Mouse (Mus musculus) small intestine, adult 2 months (tissue): ENCODE measurements around the gene Dnm2.

Experiments used
- CTCF ChIP-seq: fragments of 200-500 bp; IDR thresholded peaks from 2 replicates; pipeline ENCODE4 v1.5.1; 2012; ENCODE audit warnings: low read depth, mild to moderate bottlenecking, control low read depth, inconsistent platforms, low read length, moderate library complexity, mixed read lengths; ENCODE audit not compliant: insufficient replicate concordance, insufficient read length; ENCODE audit errors: extremely low read depth
- POLR2A ChIP-seq: fragments of 200-500 bp; IDR thresholded peaks from 2 replicates; pipeline ENCODE4 v1.6.1; 2012; ENCODE audit warnings: low read depth, mild to moderate bottlenecking, control low read depth, inconsistent platforms, low read length, moderate library complexity

DNA sequence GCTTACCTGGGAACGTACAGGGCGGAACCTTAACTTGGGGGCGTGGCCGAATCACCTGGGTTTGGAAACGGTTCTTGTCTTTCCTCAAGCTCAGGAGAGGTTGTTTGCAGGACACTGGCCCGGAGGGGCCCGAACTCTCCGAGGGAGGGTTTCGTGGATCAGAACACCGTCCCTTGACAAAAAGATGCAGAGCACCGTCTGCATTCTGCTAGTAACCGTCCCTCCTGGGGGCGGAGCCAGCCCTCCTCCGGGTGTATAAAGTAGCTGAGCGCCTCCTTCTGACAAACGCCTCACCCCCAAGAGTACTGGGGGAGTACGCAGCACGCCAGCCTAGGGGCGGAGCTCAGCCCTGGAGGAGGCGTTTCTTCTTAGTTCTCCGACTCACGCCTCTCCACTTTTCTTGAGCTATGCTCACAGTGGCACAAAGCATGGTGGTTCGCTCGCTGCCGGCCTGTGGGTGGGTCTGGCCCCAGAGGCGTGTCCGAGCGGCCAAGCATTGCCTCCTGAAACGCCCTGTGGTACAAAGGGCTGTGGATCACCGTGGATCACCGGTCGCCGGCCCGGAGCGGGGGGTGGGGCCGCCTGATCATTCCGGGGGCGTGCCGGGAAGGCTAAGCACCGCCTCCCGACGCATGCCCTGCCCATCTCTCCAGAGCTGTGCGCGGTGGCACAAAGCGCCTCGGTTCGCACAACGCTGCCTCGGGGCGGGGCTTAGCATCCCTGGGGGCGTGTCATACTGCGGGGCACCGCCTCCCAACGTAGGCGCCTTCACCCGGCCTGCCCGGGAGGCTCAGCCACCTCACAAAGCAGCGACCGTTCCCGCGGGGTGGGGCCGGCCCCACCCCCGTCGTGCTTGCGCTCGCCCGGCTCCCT, 121.4 kb downstream of the Dnm2 start:
- TF ChIP-seq CTCF (peak; percentile 13), POLR2A (peak; percentile 41; the same call in 1 of the 2 replicates)
